Mouse (Mus musculus) layer of hippocampus, adult 8-10 months (tissue): ENCODE results near the gene Chga. TPM values are rescaled to one million over a fixed set of nuclear protein-coding genes. Genes with fewer than 3 reads are reported as not detected.

Source experiments
- DNase-seq, 2 experiments: peaks; one replicate each; pipeline ENCODE4 v3.0.0; 2022; ENCODE audit warnings: low spot score in 2 of 2
- total RNA-seq, 4 experiments: library from RNA; stranded (reverse); gene quantifications; 2 replicates each; pipeline ENCODE4 v1.2.4; 2022

The Chga gene
- total RNA-seq: 100 to 1,000 TPM; 115 to 125 (median 120) TPM

DNA sequence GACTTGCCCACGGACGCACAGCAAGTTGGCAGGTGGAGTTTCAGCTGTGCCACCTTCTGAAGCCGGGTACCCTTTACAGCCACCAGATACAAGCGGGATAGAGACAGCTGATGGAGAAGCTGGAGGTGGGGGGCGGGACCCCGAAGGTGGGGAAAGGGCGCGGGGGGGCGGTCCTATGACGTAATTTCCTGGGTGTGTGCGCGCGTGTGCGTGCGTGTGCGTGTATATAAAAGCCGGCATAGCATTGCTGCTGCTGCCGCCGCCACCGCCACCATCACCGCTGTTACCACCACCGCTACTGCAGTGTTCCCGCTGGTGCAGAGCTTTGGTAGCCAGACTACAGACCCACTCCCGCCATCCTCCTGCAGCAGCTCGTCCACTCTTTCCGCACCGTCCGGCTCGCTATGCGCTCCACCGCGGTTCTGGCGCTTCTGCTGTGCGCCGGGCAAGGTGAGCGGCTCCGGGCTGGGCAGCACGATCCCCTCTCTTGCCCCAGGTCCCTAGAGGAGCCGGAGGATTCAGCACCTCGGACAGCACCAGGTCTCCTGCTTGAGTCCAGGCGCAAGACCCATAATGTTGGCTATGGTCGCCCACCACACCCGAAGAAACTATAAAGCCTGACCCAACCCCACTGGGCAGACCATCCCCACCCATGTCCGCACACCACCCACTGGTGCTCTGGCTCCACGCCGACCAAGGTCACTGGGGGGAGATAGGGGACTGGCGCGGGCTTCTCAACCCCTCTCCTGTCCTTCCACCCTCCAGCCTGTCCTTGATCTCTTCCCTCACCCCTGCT lies at the start of gene Chga:
Chga (plus strand) TSS at position 249 of the 796 bp plus-strand sequence.
- peak; percentile 51 to 77 for DNase-seq

DNA sequence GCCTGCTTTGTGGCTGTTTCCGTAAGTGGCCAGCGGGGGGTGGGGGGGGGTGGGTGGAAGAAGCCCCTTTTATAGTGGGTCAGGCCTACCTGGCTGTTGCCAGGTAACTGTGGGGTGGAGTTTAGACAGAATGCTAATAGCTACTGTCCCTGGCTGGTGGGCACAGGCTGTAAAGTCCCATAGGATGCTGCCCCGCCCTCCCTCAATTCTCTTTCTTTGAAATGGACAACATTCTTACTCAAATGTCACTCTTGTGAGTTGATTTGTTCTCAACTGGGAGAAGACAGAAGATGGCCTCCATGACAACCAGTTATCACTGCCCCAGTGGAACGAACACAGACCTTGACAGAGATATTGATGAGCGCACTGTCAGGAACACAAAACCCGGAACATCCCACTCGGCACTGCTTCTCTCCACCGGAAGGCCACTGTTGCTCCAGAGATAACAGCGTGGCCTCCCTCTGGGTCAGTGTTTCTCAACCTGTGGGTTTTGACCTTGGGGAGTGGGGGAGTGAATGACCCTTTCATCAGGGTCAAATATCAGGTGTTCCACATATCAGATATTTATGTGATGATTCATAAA lies 49.5 kb upstream of the Chga start:
- no peak for DNase-seq

DNA sequence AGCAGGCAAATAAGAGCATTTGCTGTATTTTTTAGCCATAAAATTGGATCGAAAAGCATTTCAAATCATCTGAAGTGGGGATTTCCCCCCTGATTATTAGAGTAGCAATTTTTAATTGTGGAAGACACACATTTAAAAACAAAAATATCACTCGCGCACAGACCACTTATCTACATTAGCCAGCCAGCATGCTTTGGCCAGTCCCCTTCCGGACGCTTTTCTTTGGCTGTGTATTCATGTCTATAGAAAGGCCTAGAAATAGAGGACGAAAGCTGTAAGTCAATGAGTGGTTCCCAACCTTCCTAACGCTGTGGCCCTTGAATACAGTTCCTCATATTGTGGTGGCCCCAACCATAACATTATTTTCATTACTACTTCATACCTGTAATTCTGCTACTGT lies 48.8 kb upstream of the Chga start:
- no peak for DNase-seq

DNA sequence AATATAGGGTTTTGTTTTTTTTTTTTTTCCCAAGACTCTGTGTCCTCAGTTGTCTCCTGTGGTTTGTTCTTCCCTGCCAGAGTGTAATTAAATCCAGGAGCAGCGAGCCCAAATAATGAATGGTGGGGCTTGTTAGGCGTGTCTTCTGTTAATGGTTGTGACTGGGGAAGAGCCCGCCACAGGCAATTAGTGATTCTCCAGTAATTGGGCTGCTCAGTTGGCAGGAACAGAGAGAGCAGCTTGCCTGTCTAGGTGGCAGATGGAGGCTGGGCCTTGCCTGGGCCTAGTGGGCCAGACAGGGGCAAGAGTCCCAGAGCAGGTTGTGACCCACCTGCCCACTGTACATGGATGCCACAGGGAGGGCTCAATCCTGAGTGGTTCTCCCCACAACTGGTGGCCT lies 43.4 kb upstream of the Chga start:
- peak in 1 of 2 experiments; percentile 28 for DNase-seq

DNA sequence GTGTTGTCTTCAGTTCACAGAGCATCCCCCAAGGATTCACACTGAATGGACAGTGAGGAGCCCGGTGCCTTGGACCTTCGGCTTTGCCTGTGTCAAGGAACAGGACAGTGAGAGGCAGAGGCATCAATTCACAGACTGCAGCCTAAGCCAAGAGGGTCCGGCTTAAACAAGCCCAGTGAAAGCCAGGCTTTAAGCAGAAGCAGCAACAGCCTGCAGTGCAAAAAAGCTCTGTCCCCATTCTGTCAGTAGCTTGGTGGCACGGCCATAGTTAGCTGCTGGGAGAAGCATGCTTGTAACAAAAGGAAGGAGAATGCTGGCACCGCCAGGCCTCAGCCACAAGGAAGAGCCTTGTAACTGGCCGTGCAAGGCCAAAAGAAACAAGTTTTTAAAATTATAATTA lies 40.6 kb upstream of the Chga start:
- no peak for DNase-seq

DNA sequence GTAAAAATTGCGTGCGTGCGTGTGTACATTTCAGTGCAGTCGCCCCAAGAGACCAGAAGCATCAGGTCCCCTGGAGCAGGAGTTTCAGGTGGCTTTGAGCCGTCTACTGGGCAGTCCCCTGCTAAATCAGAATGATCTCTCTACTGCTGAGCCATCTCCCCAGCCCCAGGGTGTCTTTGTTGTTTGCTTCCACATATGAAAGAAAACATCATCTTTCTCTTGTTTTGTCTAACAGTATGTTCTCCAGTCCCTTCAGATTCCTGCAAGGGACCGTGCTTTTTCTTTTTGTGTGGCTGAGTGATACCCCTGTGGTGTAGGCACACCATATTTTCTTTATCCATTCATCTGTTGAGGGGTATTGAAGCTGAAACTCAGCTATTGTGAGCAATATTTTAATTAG lies 40.0 kb upstream of the Chga start:
- no peak for DNase-seq

DNA sequence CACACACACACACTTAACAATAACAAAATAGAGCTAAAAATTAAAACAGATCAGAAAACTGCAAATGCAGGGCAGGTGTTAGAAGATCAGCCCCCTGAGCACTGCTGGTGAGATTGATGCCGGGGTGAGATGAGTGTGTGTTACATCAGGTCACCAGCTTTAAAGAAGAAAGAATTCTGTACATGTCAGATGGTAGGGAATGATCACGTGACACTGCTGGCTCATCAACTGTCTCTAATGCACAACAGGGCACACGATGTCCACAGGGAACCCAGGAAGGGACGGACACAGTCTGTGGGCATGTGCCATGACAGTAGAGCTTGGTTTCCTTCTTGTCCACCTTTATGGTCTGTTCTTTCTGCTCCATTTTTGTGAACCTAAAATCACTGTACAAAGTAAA lies 38.6 kb upstream of the Chga start:
- DNase-seq: no peak

DNA sequence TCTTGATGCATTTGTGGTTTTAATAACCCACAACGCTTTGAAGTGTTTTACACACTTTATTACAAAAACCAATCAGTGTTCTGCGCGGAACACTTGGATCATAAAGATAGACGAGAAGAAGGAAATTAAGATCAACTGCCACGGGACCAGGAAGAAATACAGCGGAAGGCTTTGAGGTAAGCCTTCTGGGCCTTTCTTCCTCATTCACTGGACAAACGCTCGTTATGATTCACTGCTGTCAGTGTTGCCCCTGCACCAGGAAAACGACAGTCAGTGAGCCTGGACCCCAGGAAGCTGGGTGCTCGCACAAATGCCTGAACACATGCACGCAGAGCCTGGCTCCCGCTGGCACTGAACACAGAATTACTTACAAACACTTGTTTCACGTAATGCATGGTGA lies 37.1 kb upstream of the Chga start:
- no peak for DNase-seq

DNA sequence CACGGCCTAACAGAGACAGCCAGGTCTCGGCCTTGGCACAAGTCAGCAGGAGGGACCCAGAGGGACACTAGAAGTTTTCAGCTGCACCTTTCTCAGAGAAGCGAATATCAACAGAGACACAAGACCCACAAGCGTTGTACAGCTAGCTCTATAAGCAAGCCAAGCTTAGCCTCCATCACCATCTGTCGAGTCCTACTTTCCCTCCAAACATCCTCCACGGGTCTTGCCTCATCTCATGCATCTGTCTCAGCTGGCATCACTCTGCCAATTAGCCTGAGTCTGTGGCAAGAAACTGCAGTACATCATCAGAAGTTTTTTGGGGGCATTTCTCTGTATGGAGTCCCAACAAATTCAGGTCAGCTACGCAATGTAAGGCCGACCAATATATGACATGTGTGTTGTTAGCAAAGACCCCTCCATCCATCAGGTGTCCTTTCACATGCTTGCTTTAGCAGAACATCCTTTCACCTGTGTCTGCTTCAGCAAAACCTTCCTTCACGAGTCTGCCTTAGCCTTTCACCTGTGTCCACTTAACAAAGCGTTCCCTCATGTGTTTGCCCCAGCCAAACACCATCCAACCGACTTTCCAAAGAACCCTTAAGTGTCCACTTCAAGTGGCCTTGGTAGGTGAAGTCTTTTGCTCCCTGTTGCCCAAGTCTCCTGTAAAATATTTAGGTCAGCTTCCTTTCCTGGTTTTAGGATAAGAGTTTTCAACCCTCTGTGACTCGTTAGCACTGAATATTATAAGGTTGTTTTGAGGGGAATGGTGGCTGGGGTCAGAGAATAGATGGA lies 34.6 kb upstream of the Chga start:
- no peak for DNase-seq

DNA sequence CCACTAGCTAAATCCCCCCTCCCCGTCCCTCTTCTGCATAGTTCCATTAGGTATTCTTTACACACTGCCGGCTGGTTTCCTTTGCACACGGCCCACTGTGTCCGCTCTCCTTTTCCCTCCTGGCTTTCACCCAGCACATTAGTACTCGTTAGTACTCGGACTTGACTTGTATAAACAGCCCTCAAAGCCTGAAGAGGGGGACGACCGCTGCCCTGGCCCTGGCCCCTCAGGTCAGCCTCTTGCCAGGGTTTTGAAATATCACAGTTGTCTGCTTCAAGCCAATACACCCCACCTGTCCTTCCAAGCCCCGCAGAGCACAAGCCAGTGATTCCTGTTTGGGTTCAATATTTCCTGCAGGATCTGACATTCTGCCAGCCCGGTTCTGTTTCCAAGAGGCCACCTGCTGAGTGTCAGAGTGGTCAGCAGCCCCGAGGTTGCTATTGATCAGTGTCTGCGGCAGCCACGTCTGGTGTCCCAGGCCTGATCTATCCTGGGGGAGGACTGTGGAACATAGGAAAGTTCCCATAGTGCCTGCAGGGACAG lies 32.9 kb upstream of the Chga start:
- DNase-seq: no peak

DNA sequence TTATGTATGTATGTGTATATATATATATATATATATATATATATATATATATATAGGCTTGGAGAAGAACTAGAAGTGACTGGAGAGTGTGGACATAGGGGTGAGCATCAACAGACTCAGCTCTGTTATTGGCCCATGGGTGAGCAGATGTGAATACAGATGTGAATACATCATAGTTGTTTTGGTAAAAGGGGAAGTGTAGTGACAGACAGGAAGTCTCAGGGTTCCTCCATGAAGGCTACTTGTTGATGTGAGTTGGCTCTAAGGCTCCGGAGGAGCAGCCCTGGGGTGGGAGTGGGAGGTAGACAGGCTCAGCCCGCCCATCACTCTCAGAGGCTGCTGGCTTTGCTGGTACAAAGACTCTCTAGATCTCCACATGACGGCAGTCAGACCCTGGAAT lies 30.6 kb upstream of the Chga start:
- DNase-seq: no peak

DNA sequence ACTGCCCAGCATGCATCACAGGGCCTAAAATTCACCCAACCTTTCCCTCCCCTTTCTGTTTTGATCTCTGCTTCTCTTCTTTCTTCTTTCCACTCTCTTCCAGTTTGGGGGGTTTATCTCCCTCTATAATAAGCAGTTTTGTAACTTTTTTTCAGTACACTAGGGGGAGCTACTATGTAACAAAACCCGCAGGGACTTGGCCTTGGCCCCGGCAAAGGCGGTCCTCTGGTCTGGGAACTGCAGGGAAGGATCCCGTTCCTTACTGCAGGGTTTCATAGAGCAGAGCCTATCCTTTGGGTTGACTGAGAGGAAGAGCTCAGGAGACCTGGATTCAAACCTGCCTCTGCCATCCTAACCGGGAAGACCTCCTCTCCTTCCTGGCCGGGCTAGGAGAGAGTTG lies 30.0 kb upstream of the Chga start:
- DNase-seq: no peak

DNA sequence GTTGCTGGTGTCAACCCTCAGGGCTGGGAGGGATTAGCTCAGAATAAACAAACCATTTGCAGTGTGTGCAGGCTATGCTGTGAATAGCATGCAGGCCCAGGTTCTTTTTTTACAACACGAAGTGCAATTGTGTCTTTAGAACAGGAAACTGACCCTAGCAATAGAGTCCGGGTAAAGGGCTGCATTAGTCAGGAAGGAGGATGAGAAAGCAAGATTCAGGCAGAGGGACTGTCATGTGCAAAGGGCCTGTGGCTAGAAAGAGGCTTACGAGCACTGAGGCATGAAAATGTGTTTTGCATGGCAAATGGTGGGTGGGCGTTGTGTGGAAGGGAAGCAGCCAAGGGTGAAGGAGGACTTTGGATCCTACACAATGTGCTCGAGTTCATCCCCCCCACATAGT lies 26.8 kb upstream of the Chga start:
- DNase-seq: no peak

DNA sequence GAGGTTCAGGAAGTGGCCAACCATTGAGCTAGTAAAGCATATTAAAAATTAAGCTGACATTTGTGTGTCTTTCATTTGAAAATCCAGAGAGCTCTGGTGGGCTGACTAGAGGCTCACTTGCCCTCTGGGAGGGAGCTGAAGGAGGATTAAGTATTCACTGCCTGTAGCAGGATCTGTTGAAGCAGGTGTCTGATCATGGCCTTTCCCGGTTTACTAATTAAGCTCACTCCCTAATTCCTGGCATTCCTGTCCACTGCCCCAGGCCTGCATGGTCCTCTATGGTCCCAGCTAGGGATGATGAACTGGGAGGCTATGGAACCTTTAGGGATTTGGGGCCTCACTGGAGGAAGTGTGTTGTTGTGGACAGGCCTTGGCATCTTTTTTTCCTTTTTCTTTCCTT lies 19.0 kb upstream of the Chga start:
- no peak for DNase-seq

DNA sequence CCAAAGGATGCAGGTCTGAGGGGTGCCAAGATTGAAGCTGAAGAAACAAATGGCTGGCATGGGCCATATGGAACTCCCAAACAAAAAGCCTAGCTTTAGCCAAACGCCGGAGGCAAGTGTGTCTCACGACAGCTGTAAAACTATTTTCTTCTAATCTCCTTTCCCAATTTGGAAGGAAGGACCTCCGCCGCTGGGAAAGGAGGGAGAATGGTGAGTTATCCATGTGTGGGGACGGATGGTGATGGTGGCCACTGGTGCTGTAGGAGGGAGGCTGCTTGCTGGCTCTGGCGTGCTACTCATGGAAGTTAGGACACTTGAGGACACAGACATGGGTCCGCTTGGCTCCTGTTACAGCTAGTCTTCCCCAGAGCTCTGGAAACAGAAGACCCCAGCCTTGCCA lies 14.5 kb upstream of the Chga start:
- DNase-seq: no peak

DNA sequence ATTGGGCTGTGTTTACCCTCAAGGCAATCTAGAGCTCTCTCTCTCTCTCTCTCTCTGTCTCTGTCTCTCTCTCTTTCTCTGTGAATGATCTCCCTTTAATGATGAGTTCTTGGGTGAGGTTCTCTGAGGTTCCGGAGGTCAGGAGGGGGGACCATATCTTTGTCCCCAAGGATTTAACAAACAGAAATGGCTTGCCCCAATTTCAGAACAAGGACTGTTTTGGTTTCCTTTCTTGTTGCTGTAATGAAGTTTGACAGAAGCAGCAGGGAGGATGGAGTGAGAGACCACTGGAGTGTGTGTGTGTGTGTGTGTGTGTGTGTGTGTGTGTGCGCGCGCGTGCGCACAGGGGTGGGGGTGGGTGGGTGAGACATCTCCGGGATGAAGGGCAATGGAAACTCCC lies 13.6 kb upstream of the Chga start:
- no peak for DNase-seq

DNA sequence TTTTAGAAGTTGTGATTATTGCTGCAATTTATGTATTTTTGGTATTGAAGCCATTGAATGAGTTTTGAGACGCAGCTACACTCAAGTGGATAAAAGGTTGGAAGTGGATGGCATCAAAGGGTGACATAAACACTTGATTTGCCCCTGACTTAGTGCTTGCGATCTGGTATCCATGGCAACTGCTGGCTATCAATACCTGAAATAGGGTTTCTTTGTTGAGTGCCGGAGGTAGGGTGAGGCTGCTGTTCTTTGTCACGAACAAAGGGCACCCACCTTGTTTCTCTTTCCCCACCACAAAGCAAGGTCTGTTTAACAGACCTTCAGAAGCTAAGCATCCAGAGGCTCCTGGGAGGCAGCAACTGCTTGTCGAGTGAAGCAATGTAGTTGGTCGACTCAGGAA lies 9.6 kb upstream of the Chga start:
- no peak for DNase-seq

DNA sequence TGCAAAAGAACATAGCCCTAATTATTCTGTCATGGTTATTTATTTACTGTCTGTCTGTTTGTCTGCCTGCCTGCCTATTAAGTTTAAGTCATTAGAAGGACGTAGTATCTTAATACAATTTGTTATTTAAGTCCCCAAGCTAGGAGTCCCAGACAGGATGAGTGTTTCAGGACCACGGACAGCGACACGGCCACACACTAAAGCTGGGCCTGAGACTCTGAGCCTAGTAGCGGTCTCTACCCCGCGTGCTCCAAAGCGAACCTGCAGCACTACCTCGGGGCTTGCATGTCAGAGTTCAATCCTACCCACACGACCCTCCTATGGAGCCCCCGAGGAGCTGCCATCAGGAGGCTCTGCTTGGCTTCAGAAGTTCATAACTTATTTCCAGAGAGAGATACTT lies 4.2 kb upstream of the Chga start:
- no peak for DNase-seq

DNA sequence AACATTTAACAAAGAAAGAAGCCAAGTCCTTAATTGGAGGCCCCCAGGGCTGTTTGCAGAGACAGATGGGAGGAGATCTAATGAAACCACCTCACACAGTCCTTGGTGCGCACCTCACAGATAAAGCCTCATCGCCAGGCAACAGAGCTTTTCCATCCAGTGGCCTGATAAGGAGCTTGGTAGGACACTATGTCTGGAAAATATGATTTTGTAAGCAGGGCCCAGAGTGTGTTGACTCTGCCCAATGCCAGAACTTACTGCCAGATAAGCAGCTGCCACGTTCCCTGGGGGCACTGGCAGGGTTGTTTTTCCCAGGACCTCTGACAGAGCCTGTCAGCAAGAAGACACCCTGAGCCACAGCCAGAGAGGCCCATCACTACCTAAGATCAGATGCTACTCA lies 3.6 kb upstream of the Chga start:
- no peak for DNase-seq

DNA sequence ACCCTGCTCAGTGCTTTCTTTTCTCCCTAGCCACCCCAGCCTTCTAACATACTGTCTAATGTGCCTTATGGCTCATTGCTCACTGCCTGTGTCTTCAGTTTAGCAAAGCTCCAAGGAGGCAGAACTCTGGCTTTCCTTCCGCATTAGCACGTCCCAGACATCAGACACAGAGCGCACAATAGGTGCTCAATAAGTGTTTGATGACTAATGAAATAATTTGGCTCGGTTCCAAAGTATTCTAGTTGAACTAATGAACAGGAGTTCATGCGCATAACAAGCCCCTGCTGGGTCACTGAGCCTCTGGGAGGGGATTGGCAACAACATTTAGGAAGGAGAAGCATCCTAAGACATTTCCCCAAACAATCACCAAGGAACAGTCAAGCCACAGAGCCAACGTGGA lies 2.8 kb upstream of the Chga start:
- no peak for DNase-seq

DNA sequence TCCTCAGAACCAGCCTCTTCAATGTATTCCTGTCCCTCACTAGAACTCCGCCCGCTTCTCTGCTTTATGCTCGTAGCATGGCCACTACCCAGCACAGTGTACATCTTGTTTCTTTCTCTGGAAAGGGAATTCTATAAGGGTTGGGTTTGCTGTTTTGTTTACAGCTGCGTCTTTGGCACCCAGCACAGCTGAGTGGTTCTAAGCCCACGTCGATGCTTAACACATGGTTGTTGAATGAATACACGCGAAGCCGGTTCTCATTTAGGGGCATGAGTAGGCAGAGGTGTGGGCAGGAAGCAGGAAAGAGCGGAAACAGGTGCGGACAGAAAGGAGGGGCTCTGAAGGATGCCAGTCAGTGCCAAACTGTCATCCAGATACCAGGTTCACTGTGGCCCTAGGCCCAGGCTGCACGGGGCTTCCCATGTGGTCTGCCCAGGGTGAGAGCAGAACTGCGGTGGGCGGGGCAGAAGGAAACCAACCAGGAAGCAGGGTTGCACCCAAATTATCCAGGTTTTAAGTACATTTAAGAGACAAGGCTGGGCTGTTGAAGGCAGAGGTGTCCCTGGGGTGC lies 979 bp upstream of the Chga start:
- no peak for DNase-seq

DNA sequence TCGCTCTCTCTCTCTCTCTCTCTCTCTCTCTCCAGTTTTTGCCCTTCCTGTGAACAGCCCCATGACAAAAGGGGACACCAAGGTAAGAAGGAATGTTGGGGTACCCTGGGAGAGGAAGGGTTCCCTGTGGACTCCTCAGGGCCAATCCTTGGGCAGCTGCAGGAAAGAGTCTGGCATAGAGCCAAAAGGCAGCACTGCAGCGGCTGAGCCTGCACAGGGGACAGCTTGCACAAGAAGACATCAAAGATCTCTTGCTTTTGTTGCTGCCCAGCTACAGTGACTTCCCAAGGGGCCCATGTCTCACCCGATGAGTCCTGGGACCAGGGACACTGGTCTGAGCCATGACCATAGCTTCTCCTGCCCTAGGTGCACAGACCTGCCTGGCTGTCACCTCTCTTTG lies 1.1 kb downstream of the Chga start:
- no peak for DNase-seq
